Mouse (Mus musculus) induced T-regulatory cell, adult 2 months (primary cell): ENCODE results near the gene Slc16a2.
A peak's percentile ranks its signal among the peaks of the same experiment; 100 is the strongest.

ENCODE experiments used
- DNase-seq: peaks from one replicate; pipeline ENCODE4 v3.0.0-alpha.2; 2012; ENCODE audit warnings: low read depth

Gene Slc16a2

DNA sequence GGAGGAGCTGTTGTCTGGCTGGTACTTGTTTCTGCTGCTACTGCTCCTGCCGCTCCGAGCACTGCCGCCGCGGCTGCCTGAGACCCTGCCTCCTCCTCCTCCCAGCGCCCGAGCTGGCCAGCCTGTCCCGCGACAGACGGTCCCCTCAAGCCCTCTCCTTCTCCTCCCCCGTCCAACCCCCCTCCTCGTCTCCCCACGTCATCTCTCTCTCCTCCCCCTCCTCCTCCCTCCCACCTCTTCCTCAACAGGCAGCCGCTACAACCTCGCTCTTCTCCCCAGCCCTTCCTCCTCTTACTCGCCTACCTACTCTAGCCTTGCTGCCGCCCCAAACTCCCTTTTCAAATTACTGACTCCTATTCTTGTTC lies at the start of gene Slc16a2:
Slc16a2 (minus strand) TSS at position 152 of the 365 bp plus-strand sequence.
- peak; percentile 58 for DNase-seq

DNA sequence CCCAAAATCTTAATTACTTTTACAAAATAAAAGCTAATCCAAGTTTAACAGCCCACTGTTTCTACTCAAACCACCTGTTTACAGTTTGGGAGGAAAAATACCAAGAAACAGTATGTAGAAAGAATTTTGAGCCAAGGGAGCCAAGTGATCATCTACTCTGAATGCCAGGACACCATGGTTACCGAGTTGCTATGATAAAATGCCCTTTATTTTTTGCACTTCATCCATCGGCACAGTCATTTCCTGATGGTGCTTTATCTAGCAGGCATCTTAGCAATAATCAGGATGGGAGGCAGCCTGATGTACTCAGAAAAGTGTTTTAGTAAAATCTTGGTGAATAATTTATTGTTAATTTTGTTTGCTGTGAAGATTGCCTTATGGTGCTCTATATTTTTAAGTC lies 41.7 kb upstream of the Slc16a2 start:
- no peak for DNase-seq

- no peak for DNase-seq
These were observed 41.1 kb upstream of the Slc16a2 start for GRCm38 (mm10) chrX:103862877-103863276.

DNA sequence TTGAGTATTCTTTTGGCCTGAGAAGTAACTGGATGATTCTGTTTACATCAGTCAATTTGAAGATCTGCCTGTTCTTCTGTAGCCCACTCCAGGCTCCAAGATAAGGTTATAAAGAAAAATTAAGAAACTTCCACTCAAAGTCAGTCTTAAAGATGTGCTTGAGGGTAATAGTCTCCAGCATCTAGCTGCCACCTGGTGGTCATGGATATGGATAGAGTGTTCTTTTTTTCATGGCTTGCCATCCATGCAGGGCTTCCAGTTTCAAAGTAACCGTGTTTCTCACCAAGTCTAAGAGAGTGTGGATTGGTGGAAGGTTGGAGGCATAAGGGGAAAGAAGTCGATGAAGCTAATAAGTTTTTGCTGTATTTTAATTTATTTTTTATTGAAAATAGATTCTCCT lies 23.5 kb upstream of the Slc16a2 start:
- DNase-seq, result peak; percentile 9

DNA sequence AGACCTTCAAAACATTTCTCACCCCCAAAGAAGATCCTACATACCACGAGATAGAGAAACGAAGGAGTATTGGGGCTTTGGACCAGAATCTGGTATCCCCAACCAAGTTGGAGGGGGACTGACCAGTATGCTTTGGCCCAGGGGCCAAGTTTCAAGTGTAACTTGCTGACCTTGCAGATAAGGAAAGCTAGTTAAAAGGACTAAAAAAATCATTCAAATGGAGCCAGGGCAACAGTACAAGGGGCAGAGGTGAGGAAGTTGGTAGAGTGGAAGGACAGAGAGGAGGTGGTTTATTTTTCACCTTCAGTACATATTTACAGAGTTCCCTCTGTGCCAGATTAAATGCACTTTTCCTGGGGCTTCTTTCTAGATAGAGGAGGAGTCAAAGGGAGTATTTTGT lies 7.1 kb upstream of the Slc16a2 start:
- no peak for DNase-seq

GRCm38 (mm10) chrX:103822271-103822811 lies 558 bp upstream of the Slc16a2 start:
- DNase-seq, result no peak

DNA sequence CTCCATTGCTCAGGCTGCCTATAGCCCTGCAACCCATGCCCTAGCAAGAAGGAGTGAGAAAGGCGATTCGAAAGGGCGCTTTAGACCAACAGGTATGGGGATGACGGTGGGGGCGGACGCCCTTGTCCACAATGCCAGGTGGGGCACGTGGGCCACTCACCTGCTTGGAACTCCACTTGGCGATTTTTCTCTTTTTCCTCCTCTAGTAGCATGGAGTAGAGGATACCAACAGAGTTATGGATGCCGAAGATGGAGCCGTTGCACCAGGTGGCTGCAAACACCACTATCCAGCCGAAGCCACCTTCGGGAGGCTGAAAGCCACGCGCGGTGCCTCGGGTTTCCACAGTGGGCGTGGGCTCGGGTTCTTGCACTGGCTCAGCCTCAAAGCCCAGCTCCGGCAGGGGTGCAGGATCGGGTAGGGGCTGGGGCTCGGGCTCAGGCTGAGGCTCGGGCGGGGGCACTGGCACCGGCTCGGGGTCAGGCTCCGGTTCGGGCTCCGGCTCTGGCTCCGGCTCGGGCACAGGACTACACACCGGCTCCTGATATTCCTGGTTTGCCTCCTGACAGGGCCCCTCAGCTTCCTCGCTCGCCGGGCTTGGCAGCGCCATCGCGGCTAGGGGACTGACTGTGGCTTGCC lies 470 bp downstream of the Slc16a2 start:
- DNase-seq, result peak; percentile 13

GRCm38 (mm10) chrX:103820307-103821194 lies 1.2 kb downstream of the Slc16a2 start:
- DNase-seq, result peak; percentile 0

DNA sequence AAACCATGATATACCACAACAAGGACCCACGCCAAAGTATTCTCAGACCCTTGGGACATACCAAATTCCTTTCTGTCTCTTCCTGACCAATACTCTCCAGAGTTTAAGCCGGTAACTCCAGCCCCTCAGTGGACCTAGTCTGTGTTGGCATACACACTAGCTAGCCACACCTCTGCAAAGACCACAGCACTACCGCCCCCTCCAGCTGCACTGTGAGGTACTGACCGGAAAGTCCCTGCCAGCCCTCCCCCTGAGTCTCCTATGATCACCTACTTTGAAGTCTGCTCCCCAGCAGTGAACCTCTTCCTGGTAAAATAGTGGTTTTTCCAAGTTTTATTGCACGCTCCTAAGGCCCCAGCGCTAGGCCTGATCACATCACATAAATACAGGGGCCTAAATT lies 2.5 kb downstream of the Slc16a2 start:
- no peak for DNase-seq

- DNase-seq, result no peak
These were observed 9.1 kb downstream of the Slc16a2 start for GRCm38 (mm10) chrX:103812690-103813089.

GRCm38 (mm10) chrX:103810483-103810882 lies 11.3 kb downstream of the Slc16a2 start:
- DNase-seq, result no peak

- no peak for DNase-seq
These were observed 15.4 kb downstream of the Slc16a2 start for GRCm38 (mm10) chrX:103806373-103806772.

DNA sequence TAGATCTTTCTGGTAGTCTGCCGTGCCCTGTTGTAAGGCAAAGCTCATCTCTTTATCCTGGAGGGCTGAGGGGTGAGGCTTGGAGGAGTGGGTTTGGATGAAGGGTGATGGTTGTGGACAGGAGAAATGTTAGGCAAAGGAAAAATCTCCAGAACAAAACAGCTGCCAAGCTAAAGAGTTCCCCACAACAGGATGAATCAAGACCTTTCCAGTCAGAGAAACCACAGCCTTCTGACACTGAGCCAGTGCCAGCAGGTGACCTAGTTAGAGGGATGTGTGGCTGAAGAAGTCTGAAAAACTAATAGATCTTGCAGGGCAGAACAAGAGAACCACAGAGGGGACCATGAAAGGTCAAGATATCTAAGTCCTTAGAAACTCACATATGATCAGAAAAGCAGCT lies 24.8 kb downstream of the Slc16a2 start:
- no peak for DNase-seq

DNA sequence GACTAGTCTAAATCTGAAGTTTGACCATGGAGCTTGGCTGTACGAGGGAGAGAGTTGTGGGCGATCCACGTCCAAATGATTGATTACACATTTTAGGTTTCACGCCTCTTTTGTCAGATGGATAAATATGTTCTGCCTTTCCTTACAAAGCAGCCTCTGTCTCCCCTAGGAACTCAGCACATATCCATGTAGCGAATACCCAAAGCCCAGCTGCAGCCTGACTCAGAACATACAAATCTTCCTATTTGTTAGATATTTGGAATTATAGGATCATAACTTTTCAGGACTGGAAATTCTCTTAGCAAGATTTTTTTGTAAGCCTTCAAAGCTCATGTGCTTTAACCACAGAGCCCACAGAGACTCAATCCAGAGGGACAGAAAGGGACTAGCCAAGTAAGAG lies 26.3 kb downstream of the Slc16a2 start:
- DNase-seq, result no peak

GRCm38 (mm10) chrX:103791329-103791728 lies 30.5 kb downstream of the Slc16a2 start:
- no peak for DNase-seq

- no peak for DNase-seq
These were observed 36.1 kb downstream of the Slc16a2 start for GRCm38 (mm10) chrX:103785681-103786080.

- DNase-seq, result no peak
These were observed 45.4 kb downstream of the Slc16a2 start for GRCm38 (mm10) chrX:103776412-103776811.

GRCm38 (mm10) chrX:103746197-103746596 lies 75.6 kb downstream of the Slc16a2 start:
- no peak for DNase-seq

DNA sequence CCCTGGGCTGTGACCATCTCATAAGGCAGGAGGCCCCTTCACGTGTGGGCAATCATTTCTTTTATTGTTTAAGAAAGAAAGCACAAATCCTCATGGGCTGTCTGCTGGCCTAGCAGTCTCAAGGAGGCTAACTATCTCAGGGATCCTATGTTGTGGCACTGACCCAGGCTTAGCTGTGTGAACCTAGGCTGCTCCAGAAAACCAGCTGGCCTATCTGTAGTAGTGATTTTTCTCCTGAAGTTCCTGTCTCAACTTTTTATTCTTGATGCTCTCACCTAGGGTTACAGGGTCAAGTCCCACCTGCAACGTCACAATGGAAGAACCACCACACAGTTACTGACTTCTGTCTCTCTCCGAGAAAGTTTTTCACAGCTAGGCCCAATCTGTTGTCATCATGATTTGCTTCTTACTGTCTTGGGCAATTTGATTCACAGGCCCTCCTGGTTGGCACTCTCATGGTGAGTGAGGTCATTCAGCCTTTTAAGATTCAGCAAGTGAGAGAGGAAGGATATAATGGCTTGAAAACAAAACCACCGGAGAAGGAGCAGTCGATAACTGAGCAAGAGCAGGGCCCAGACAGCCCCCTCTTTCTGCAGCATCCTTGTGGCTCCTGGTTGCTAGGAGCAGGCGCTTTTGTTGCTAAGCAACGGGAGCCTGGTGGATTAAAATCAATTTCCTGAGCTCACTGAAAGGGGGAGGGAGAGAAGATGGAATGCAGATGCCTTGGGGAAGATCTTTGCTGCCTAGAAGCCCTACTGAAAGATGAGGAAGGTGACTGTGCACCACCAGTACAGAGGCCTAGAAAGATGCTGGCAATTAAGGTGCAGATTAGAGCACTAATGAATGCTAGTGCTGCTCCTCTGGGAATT lies 77.4 kb downstream of the Slc16a2 start:
- DNase-seq, result no peak

- no peak for DNase-seq
These were observed 79.8 kb downstream of the Slc16a2 start for GRCm38 (mm10) chrX:103742057-103742315.

DNA sequence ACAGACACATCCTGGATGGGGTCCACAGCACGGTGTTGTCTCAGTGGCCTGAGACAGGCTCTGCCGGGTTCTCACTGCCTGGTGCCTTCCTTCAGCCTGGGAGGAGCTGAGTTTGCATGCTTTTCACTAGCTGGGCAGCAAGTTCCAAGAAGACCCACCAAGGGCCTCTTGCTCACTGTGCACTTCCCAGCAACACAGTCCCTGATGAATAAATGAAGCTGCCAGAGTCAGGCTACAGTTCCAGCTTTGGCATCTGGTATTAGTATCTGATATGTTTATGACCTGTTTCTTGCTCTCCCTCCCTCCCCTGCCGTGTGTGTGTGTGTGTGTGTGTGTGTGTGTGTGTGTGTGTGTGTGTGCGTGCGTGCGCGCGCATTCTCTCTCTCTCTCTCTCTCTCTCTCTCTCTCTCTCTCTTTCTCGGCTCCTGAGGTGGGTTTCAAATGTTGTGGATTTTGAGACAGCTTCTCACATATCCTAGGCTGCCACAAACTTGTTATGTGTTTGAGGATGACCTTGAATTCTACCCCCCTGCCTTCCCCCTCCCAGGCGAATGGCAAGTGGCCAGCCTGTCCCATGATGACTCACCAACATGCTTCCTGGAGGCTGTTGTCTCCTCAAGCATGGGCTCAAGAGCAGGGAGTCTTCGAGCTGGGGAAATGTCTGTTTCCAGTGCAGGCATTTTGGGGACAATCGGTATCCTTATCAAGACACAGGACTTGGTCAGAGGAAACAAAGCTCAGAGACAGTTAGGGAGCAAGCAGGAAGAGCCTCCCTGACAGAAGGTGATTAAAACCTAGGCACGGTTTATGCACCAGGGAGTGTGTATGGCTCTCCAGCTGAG lies 80.3 kb downstream of the Slc16a2 start:
- no peak for DNase-seq
